Mouse (Mus musculus) midbrain, embryonic 15.5 days (tissue): ENCODE data around the gene Cox11. TPM values are rescaled to one million over a fixed set of nuclear protein-coding genes. Genes with fewer than 3 reads are reported as not detected.

Source experiments
- ATAC-seq: fragments of 200-750 bp; cut with Nextera tagmentation; replicated peaks from 2 replicates; pipeline ENCODE4 v1.8.0; 2017; ENCODE audit warnings: moderate TSS enrichment
- H3K27ac ChIP-seq: fragments of 300-500 bp; sonication (generic); 2 replicates; pipeline ENCODE4 v1.5.1; 2015; ENCODE audit warnings: mild to moderate bottlenecking, inconsistent platforms
- H3K27me3 ChIP-seq: fragments of 300-500 bp; sonication (generic); replicated peaks from 2 replicates; pipeline ENCODE4 v1.6.1; 2015; ENCODE audit warnings: inconsistent platforms
- H3K36me3 ChIP-seq: fragments of 300-500 bp; sonication (generic); replicated peaks from 2 replicates; pipeline ENCODE4 v1.6.1; 2015; ENCODE audit warnings: inconsistent platforms
- H3K4me1 ChIP-seq: fragments of 300-500 bp; sonication (generic); 2 replicates; pipeline ENCODE4 v1.6.1; 2015; ENCODE audit warnings: inconsistent platforms
- H3K4me2 ChIP-seq: fragments of 300-500 bp; sonication (generic); 2 replicates; pipeline ENCODE4 v1.6.1; 2015; ENCODE audit warnings: inconsistent platforms, mild to moderate bottlenecking, moderate library complexity
- H3K4me3 ChIP-seq: fragments of 300-500 bp; sonication (generic); 2 replicates; pipeline ENCODE4 v1.5.1; 2015; ENCODE audit warnings: mild to moderate bottlenecking, inconsistent platforms
- H3K9ac ChIP-seq: fragments of 300-500 bp; sonication (generic); 2 replicates; pipeline ENCODE4 v1.6.1; 2015; ENCODE audit warnings: mild to moderate bottlenecking, inconsistent platforms
- H3K9me3 ChIP-seq: fragments of 300-500 bp; sonication (generic); 2 replicates; pipeline ENCODE4 v1.6.1; 2016; ENCODE audit warnings: inconsistent platforms
- WGBS: fragments of 180-500 bp; shearing (Covaris S2); methylation state at CpG from one replicate; pipeline ENCODE4 v1.1.7; 2015; ENCODE audit warnings: mixed read lengths; 5-methylcytosine and 5-hydroxymethylcytosine counted together
- polyA plus RNA-seq: library from polyadenylated mRNA; unstranded; fragments of >200 nt; fragmentation: Nextera tagmentation; extraction: Ambion mirVana; gene quantifications from 2 replicates; pipeline ENCODE4 v1.2.1, GENCODE M21; 2015

The Cox11 gene
- polyA plus RNA-seq, 1 experiment from 2014 or later, result 45.3 TPM

DNA sequence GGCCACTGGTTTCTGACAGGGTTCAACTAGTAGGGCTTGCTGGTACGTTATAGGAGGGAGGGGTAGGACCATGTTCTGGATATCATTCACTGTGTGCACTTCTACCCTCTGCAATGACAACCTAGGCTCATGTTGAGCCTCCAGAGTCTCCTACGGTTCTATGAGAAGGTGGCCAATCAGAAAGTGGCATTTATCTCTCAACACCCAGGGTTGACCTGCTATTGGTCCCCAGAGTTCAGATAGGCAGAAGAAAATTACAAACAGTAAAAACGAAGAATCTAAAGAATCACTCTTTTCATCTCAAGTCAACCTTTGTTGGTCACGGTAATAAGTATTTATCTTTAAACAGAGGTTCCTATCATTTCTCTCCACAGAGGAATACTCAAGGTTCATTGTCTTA, 28.9 kb downstream of the Cox11 start:
- no peak overlapping the region for H3K27ac ChIP-seq
- WGBS, result 92% methylated on average over 4 of the region's 4 CpGs
- peaks cover 28% of the 10 kb centered on the region for H3K4me1 ChIP-seq
- H3K4me2 ChIP-seq, result no peak overlapping the region
- no peaks in the 10 kb centered on the region for H3K27me3 ChIP-seq
- H3K4me3 ChIP-seq, result no peak overlapping the region
- no peak for ATAC-seq
- no peak overlapping the region for H3K9ac ChIP-seq
- H3K36me3 ChIP-seq, result no peaks in the 10 kb centered on the region
- H3K9me3 ChIP-seq, result no peaks in the 10 kb centered on the region

DNA sequence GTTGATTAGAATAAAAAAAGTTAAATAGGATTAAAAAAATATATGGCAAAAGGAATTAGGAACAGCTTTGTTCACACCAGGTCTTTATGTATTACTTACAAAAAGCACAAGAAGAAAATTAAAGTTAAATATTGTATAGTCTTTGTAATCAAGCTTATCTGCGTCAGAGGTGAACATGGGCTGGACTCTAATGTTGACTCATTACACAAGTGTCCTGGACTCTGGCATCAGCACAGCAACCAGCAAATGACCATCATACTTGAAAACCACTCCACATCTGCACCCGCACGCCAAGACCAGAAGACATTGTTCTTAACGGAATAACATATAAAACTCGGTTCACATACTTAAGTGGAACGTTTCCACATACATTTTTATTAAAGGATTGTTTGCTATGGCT, 29.4 kb downstream of the Cox11 start:
- H3K36me3 ChIP-seq, result no peaks in the 10 kb centered on the region
- H3K9me3 ChIP-seq, result no peaks in the 10 kb centered on the region
- no peak for ATAC-seq
- H3K4me1 ChIP-seq, result peaks cover 28% of the 10 kb centered on the region
- WGBS, result 97% methylated on average over 6 of the region's 6 CpGs
- no peak overlapping the region for H3K9ac ChIP-seq
- no peak overlapping the region for H3K4me3 ChIP-seq
- H3K27me3 ChIP-seq, result no peaks in the 10 kb centered on the region
- no peak overlapping the region for H3K27ac ChIP-seq
- no peak overlapping the region for H3K4me2 ChIP-seq

DNA sequence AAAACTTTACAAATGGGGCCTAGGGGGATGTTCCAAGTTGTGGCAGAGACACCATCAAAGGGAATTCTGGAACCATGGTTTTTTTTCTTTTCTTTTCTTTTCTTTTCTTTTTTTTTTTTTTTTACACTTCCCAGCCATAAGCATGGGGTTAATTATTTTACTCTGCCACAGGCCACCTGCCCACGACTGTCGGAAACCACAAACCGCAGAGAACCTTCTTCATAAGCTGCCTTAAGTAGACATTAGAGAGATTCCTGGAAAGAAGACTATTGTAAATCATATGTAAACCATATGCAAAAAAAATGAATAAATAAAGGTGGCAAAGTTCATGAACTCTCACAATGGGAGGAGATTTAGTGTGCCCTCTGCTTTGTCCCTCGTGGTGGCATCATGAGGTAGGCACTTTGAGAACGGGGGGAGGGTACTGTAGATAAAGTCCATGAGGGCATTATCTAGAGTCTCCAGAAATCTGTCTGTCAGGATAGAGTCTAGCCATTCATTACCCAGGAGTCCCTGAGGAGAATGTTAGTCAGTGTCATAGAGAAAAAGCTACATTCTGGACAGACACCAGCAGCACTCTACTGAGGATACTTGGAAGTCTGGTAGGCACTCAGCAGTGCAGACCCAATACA, 37.6 kb downstream of the Cox11 start:
- no peak overlapping the region for H3K27ac ChIP-seq
- WGBS, result 84% methylated on average over 5 of the region's 5 CpGs
- ATAC-seq, result no peak

DNA sequence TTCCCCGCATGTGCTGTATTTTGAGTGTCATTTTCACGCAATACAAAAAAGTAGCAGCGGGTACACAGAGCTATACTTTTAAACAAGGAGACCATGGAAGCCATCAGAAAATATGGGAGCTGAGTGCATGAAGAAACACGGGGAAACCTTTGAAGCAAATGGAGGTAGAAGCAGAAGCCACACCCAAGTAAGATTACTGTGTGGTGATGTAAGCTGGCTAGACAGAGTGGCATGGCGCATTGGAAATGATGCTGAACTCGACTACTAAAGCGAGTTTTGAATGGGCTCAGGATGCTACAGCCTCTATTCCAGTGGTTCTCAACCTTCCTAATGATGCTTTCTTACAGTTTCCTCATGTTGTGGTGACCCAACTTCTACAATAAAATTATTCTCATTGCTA, 39.1 kb downstream of the Cox11 start:
- 86% methylated on average over 7 of the region's 7 CpGs for WGBS

More for the DNA sequence above, 37.6 kb downstream of the Cox11 start:
- H3K9me3 ChIP-seq, result no peaks in the 10 kb centered on the region
- H3K4me3 ChIP-seq, result no peak overlapping the region
- H3K27me3 ChIP-seq, result no peaks in the 10 kb centered on the region
- H3K4me1 ChIP-seq, result no peaks in the 10 kb centered on the region
- H3K4me2 ChIP-seq, result no peak overlapping the region
- no peaks in the 10 kb centered on the region for H3K36me3 ChIP-seq
- no peak overlapping the region for H3K9ac ChIP-seq

DNA sequence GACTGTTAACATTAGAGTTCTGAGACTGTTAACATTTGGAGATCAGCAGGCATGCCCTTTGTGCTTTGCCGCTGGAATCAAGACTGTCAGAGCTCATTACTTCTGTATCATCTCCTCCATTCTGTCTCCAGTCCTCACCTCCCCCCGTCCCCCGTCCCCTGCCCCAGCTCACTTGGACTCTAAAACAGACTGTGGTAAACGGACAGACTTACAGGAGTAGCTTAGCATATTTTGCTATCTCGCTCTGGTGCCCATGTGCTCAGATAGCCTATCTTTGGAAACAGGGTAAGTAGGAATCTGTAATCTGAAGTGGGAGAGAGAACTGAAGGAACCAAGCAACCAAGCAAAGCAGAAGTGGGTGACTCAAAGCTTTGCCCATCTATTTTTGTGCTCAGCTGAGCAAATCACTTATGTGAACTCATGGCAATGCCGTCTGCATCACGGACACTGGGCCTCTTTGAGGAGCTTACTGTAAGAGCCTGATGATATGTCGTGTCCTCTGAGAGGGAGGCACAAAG, 39.9 kb downstream of the Cox11 start:
- WGBS, result 74% methylated on average over 8 of the region's 8 CpGs
- no peak overlapping the region for H3K27ac ChIP-seq

More for the DNA sequence above, 39.1 kb downstream of the Cox11 start:
- no peaks in the 10 kb centered on the region for H3K36me3 ChIP-seq
- no peak for ATAC-seq
- no peak overlapping the region for H3K27ac ChIP-seq
- H3K9ac ChIP-seq, result no peak overlapping the region
- H3K4me2 ChIP-seq, result no peak overlapping the region
- no peaks in the 10 kb centered on the region for H3K9me3 ChIP-seq
- no peak overlapping the region for H3K4me3 ChIP-seq
- H3K27me3 ChIP-seq, result no peaks in the 10 kb centered on the region
- no peaks in the 10 kb centered on the region for H3K4me1 ChIP-seq

DNA sequence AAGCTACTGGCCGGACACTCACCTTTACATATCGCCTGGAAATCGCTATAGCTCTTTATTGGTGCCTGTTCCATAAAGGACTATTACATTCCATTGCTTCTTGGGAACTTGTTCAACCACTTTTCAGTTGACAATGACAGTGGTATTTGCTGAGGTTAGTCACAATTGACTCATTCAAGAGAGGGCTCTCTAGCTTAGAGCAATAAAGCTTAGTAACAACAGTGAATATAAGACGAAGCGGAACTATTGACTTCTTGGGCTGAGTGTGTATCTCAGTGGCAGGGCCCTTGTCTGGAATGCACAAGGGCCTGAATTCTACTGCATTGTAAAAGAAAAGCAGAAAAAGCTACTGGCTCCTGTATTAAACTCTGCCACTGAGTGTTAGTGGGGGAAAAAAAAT, 40.6 kb downstream of the Cox11 start:
- no peak for ATAC-seq
- 81% methylated on average over 5 of the region's 5 CpGs for WGBS
- Histone ChIP-seq H3K27ac (no peak overlapping the region), H3K4me2 (no peak overlapping the region), H3K9me3 (no peaks in the 10 kb centered on the region), H3K4me3 (no peak overlapping the region), H3K36me3 (no peaks in the 10 kb centered on the region), H3K9ac (no peak overlapping the region), H3K27me3 (no peaks in the 10 kb centered on the region), H3K4me1 (no peaks in the 10 kb centered on the region)

More for the DNA sequence above, 39.9 kb downstream of the Cox11 start:
- no peak overlapping the region for H3K4me2 ChIP-seq
- no peak overlapping the region for H3K9ac ChIP-seq
- H3K9me3 ChIP-seq, result no peaks in the 10 kb centered on the region
- no peak for ATAC-seq
- no peak overlapping the region for H3K4me3 ChIP-seq
- no peaks in the 10 kb centered on the region for H3K27me3 ChIP-seq
- no peaks in the 10 kb centered on the region for H3K4me1 ChIP-seq
- H3K36me3 ChIP-seq, result no peaks in the 10 kb centered on the region

DNA sequence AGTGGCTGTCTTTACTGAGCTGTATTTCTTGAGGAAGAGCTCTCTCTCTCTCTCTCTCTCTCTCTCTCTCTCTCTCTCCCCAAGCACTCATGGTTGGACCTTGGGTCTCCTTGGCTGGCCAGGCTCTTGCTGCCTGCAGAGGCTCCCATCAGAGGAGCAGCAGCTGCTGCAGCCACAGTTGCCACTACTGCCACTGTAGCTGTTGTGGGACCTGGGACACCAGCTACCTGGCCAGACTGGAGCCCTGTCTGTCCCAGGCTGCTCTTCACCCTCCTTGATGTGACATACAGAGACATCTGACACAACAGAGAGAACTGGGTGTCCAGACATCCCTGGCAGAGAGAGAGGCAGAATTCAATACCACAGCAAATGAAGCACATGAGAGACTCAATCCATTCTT, 43.2 kb downstream of the Cox11 start:
- H3K4me3 ChIP-seq, result no peak overlapping the region
- H3K36me3 ChIP-seq, result no peaks in the 10 kb centered on the region
- 0 out of 2 replicates have a peak, but pooled peaks cover 2% of the 10 kb centered on the region for H3K4me1 ChIP-seq
- H3K4me2 ChIP-seq, result no peak overlapping the region
- H3K27ac ChIP-seq, result no peak overlapping the region
- H3K9me3 ChIP-seq, result no peaks in the 10 kb centered on the region
- ATAC-seq, result no peak
- no peak overlapping the region for H3K9ac ChIP-seq
- H3K27me3 ChIP-seq, result no peaks in the 10 kb centered on the region

DNA sequence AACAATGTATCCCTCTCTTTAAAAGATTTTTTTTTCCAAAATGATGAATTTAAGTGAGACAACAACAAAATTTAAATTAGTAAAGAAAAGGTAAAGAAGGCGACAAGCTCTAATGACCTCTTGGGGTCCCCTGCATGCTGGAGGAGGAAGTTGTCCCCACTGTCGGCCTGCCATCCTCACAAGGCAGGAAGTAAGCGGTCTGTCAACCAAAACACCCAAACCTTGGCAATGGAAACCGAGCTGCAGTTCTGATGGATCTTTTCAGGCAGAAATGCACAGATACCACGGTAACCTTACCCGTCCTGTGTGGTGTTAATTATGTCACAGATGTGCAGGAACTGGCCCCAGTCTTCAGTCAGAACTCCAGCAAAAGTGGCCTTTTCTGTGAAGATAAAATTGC, 46.8 kb downstream of the Cox11 start:
- ATAC-seq, result no peak
- Histone ChIP-seq H3K27ac (no peak overlapping the region), H3K9me3 (no peaks in the 10 kb centered on the region), H3K9ac (no peak overlapping the region), H3K4me2 (no peak overlapping the region), H3K4me1 (peaks cover 15% of the 10 kb centered on the region; the same call in 1 of the 2 replicates), H3K36me3 (no peaks in the 10 kb centered on the region), H3K4me3 (no peak overlapping the region), H3K27me3 (no peaks in the 10 kb centered on the region)
- 77% methylated on average over 6 of the region's 6 CpGs for WGBS

DNA sequence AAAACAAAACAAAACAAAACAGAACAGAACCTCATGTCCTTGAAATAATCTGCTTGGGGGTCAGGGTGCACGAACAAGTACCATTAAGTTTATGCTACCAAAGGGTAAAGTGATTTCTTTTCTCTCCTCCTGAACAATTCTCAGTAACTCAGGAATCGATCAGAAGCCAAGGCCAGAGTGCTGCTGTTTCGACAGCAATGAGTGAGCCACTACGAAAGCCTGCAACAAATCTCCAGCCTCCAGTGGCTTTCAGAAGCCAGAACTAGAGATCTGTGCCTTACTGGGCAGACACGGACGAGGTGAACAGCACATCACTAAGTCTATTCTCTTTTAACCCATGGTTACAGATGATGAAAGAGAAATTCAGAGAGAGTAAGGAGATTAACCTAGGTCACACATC, 47.2 kb downstream of the Cox11 start:
- H3K9ac ChIP-seq, result no peak overlapping the region
- WGBS, result 62% methylated on average over 6 of the region's 6 CpGs
- H3K36me3 ChIP-seq, result no peaks in the 10 kb centered on the region
- H3K4me1 ChIP-seq, result peaks cover 15% of the 10 kb centered on the region; the same call in 1 of the 2 replicates
- no peaks in the 10 kb centered on the region for H3K9me3 ChIP-seq
- no peak for ATAC-seq
- no peak overlapping the region for H3K27ac ChIP-seq
- H3K4me3 ChIP-seq, result no peak overlapping the region
- H3K27me3 ChIP-seq, result no peaks in the 10 kb centered on the region
- H3K4me2 ChIP-seq, result no peak overlapping the region

DNA sequence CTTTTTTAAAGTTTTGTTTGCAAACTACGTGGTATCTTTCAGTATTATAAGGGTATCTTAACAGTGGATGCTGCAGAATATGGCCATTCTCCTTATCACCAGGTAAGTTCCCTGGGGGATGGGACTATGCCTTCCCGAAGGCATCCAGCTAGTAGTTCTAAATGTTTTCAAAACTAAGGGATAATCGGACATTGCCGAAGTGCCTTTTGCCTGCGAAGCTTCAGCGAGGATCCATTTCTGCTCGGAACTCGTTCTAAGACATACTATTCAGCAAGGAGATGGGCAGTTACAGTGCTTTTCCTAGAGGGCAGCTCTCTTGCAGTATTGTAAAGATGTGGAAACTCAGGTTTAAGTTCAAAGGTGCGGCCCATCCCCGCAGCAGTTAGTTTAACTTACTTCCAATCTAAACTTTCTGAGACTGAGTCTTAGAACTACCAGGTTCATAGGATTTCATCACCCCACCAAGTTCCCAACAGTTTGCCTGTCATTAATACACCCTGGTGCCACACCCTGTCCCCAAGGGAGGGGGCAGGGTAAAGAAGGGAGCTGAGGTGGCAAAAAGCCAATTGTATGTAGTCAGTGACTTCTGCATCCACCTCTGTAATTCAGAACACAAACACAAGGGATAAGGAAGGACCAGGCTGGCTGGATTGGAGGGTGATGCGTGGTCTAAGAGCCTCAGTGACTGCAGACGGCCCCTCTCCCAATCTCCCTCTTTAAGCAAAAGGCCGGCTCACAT, 48.5 kb downstream of the Cox11 start:
- peak overlapping the region; percentile 66 for H3K4me3 ChIP-seq
- H3K27me3 ChIP-seq, result no peaks in the 10 kb centered on the region
- H3K27ac ChIP-seq, result no peak overlapping the region
- H3K4me2 ChIP-seq, result peak overlapping the region; percentile 96
- H3K4me1 ChIP-seq, result peaks cover 15% of the 10 kb centered on the region; the same call in 1 of the 2 replicates
- H3K9ac ChIP-seq, result no peak overlapping the region
- H3K36me3 ChIP-seq, result no peaks in the 10 kb centered on the region
- H3K9me3 ChIP-seq, result no peaks in the 10 kb centered on the region
- 72% methylated on average over 13 of the region's 13 CpGs for WGBS
- ATAC-seq, result 0 out of 2 replicates have a peak, but pooled peaks have one; percentile 8

DNA sequence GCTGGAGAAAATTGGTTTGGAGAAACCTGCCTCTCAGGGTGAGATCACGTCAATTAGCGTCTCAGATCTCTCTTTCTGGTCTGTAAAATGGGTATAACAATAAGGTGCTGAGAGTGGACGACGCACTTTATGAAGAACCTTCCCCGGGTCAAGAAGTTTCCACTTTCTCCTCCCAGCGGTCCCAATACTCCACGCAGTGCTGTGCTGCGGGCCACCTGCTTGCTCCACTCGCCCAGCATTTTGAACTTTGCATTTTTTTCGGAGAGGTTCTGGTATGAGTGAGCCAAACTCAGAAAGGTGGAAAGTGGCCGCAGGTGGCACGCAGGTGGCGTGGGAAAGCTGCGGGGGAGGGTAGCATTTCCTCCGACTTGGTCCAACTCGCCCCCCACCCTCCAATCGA, 49.1 kb downstream of the Cox11 start:
- H3K4me3 ChIP-seq, result peak overlapping the region; percentile 66
- peak overlapping the region; percentile 71; the same call in 1 of the 2 replicates for H3K27ac ChIP-seq
- H3K9me3 ChIP-seq, result no peaks in the 10 kb centered on the region
- 1% methylated on average over 17 of the region's 17 CpGs for WGBS
- no peaks in the 10 kb centered on the region for H3K36me3 ChIP-seq
- peaks cover 15% of the 10 kb centered on the region; the same call in 1 of the 2 replicates for H3K4me1 ChIP-seq
- H3K9ac ChIP-seq, result peak overlapping the region; percentile 65
- peak overlapping the region; percentile 96 for H3K4me2 ChIP-seq
- H3K27me3 ChIP-seq, result no peaks in the 10 kb centered on the region
- peak; percentile 59 for ATAC-seq

DNA sequence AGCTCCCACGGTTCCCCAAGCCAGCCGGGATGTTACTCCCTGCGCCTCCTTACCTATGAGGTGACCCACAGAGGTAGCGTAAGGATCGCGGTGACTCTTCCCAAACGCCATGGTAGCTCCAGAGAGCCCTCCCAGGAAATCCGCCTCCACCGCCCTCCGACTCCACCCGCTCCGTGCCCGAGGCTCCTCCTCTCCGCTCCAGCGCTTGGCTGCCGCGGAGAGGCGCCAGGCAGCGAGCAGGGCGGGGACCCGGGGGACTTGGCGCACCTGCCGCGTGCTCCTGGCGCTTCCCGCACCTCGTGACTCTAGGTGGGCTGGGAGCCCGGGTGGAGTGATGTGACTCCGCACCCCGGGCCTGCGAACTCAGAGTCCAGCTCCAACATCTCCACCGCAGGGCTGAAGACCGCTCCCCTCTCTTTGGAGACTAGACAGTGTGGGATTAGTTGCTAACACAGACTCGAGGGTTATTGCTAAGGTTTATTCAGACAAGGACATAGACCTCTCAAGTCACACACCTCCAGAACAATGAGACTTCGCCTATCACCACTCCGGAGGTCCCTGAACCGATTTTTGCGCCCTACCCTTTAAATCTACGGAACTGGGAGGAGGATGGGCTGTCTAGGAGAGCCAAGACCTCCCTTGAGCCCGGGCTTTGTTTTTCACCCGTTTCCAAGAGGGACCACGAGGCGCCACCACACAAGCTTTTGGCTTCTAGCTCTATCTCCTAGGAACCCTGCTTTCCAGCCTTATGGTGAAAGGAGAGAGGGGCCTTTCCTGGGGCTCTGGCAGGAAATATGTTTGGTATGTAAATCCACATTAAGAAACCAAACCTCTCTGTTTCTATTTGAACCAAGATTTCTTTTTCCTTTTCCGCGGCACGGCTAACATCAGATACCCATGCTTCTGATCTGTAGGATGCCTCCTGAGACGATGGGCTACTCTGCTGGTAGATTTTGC, 49.8 kb downstream of the Cox11 start, which contains the start of gene Tom1l1:
TSS of gene Tom1l1 (minus strand) at position 907 of the 957 bp plus-strand sequence.
- peak; percentile 91 for ATAC-seq
- H3K36me3 ChIP-seq, result no peaks in the 10 kb centered on the region
- no peaks in the 10 kb centered on the region for H3K9me3 ChIP-seq
- peak within 1 kb of the TSS; percentile 65 for H3K9ac ChIP-seq
- peak within 1 kb of the TSS; percentile 66 for H3K4me3 ChIP-seq
- H3K27me3 ChIP-seq, result no peaks in the 10 kb centered on the region
- peak within 1 kb of the TSS; percentile 71 for H3K27ac ChIP-seq
- H3K4me2 ChIP-seq, result peak within 1 kb of the TSS; percentile 96
- H3K4me1 ChIP-seq, result peaks cover 15% of the 10 kb centered on the region; the same call in 1 of the 2 replicates
- 5% methylated on average over 46 of the region's 47 CpGs for WGBS
